Mouse (Mus musculus) kidney, adult 2 months (tissue): ENCODE data around the gene Adgrg6. TPM values are rescaled to one million over a fixed set of nuclear protein-coding genes. Genes with fewer than 3 reads are reported as not detected.
A peak's percentile ranks its signal among the peaks of the same experiment; 100 is the strongest.

Source experiments
- DNase-seq: peaks from one replicate; pipeline ENCODE4 v3.0.0; 2021
- H3K27ac ChIP-seq: fragments of 200-500 bp; 2 replicates; pipeline ENCODE4 v1.5.1; 2012; ENCODE audit warnings: low read depth, low read length, control low read depth, inconsistent platforms; ENCODE audit not compliant: insufficient read depth
- H3K27me3 ChIP-seq: fragments of 200-500 bp; replicated peaks from 2 replicates; pipeline ENCODE4 v1.6.1; 2012; ENCODE audit warnings: mild to moderate bottlenecking, moderate library complexity, low read length, inconsistent platforms; ENCODE audit not compliant: control insufficient read depth, insufficient read depth
- H3K36me3 ChIP-seq: fragments of 200-500 bp; 2 replicates; pipeline ENCODE4 v1.6.1; 2012; ENCODE audit warnings: mild to moderate bottlenecking, moderate library complexity, low read length, inconsistent platforms; ENCODE audit not compliant: control insufficient read depth, insufficient read depth
- H3K4me1 ChIP-seq: fragments of 200-500 bp; 2 replicates; pipeline ENCODE4 v1.6.1; 2011; ENCODE audit warnings: low read length; ENCODE audit not compliant: control insufficient read depth, insufficient read depth
- H3K4me3 ChIP-seq: fragments of 200-500 bp; 2 replicates; pipeline ENCODE4 v1.5.1; 2011; ENCODE audit warnings: mild to moderate bottlenecking, low read depth, low read length, control low read depth; ENCODE audit not compliant: insufficient read depth
- CTCF ChIP-seq: fragments of 200-500 bp; conservative IDR thresholded peaks from 2 replicates; pipeline ENCODE4 v1.5.1; 2011; ENCODE audit warnings: low read depth, mild to moderate bottlenecking, control low read depth, low read length, moderate library complexity, mixed read lengths; ENCODE audit not compliant: insufficient read depth, insufficient read length
- POLR2A ChIP-seq: fragments of 200-500 bp; IDR thresholded peaks from one replicate; pipeline ENCODE4 v1.6.1; 2011; ENCODE audit warnings: low read depth, low read length, control low read depth
- WGBS: fragments of 180-500 bp; shearing (Covaris S2); methylation state at CpG from one replicate; pipeline ENCODE4 v1.1.7; 2018; 5-methylcytosine and 5-hydroxymethylcytosine counted together
- polyA plus RNA-seq: library from polyadenylated mRNA; depleted of rRNA; stranded (reverse); fragments of >200 nt; gene quantifications from 2 replicates; pipeline ENCODE4 v1.2.3, GENCODE M21; 2012

Adgrg6 gene
- polyA plus RNA-seq, 1 experiment = 1.9 TPM

GRCm38 (mm10) chr10:14468623-14469022 is 76.8 kb downstream of the Adgrg6 start:
- H3K27me3 ChIP-seq = no peaks in the 10 kb centered on the region
- H3K27ac ChIP-seq = no peak overlapping the region
- 92% methylated on average over 10 of the region's 10 CpGs for WGBS
- TF ChIP-seq POLR2A = no peak
- TF ChIP-seq CTCF = no peak
- DNase-seq = no peak
- no peak overlapping the region for H3K4me3 ChIP-seq
- H3K4me1 ChIP-seq = no peaks in the 10 kb centered on the region
- H3K36me3 ChIP-seq = no peaks in the 10 kb centered on the region

GRCm38 (mm10) chr10:14463796-14464511 is 81.5 kb downstream of the Adgrg6 start:
- Histone ChIP-seq H3K36me3 (no peaks in the 10 kb centered on the region), H3K4me1 (no peaks in the 10 kb centered on the region), H3K4me3 (no peak overlapping the region), H3K27ac (0 out of 2 replicates have a peak overlapping the region, but pooled peaks have one; percentile 16), H3K27me3 (no peaks in the 10 kb centered on the region)
- no peak for TF ChIP-seq POLR2A
- no peak for TF ChIP-seq CTCF
- WGBS = 20% methylated on average over 4 of the region's 4 CpGs
- peak; percentile 85 for DNase-seq

- no peaks in the 10 kb centered on the region for H3K4me1 ChIP-seq
- H3K4me3 ChIP-seq = no peak overlapping the region
- H3K27ac ChIP-seq = no peak overlapping the region
- no peak for DNase-seq
- TF ChIP-seq CTCF (no peak), POLR2A (no peak)
- no peaks in the 10 kb centered on the region for H3K27me3 ChIP-seq
- 87% methylated on average over 4 of the region's 4 CpGs for WGBS
- H3K36me3 ChIP-seq = no peaks in the 10 kb centered on the region
Measured at GRCm38 (mm10) chr10:14460933-14461514, 84.4 kb downstream of the Adgrg6 start.

- H3K4me3 ChIP-seq = no peak overlapping the region
- DNase-seq = no peak
- no peaks in the 10 kb centered on the region for H3K4me1 ChIP-seq
- no peaks in the 10 kb centered on the region for H3K36me3 ChIP-seq
- 82% methylated on average over 5 of the region's 5 CpGs for WGBS
- TF ChIP-seq CTCF (no peak), POLR2A (no peak)
- no peak overlapping the region for H3K27ac ChIP-seq
- no peaks in the 10 kb centered on the region for H3K27me3 ChIP-seq
Measured at GRCm38 (mm10) chr10:14460252-14460932, 85.1 kb downstream of the Adgrg6 start.

- H3K27ac ChIP-seq = no peak overlapping the region
- TF ChIP-seq CTCF (no peak), POLR2A (no peak)
- 87% methylated on average over 7 of the region's 7 CpGs for WGBS
Measured at GRCm38 (mm10) chr10:14459819-14460218, 85.6 kb downstream of the Adgrg6 start.

GRCm38 (mm10) chr10:14459330-14459729 is 86.1 kb downstream of the Adgrg6 start:
- no peak overlapping the region for H3K27ac ChIP-seq
- H3K27me3 ChIP-seq = no peaks in the 10 kb centered on the region
- WGBS = 95% methylated on average over 10 of the region's 10 CpGs
- no peak overlapping the region for H3K4me3 ChIP-seq
- no peaks in the 10 kb centered on the region for H3K4me1 ChIP-seq
- no peaks in the 10 kb centered on the region for H3K36me3 ChIP-seq
- no peak for TF ChIP-seq CTCF
- no peak for TF ChIP-seq POLR2A
- DNase-seq = no peak

More at GRCm38 (mm10) chr10:14459819-14460218, 85.6 kb downstream of the Adgrg6 start:
- Histone ChIP-seq H3K36me3 (no peaks in the 10 kb centered on the region), H3K4me1 (no peaks in the 10 kb centered on the region), H3K4me3 (no peak overlapping the region), H3K27me3 (no peaks in the 10 kb centered on the region)
- DNase-seq = no peak

- no peak for TF ChIP-seq POLR2A
- no peak for TF ChIP-seq CTCF
- Histone ChIP-seq H3K27ac (no peak overlapping the region), H3K36me3 (no peaks in the 10 kb centered on the region), H3K4me3 (no peak overlapping the region), H3K4me1 (no peaks in the 10 kb centered on the region), H3K27me3 (no peaks in the 10 kb centered on the region)
- 50% methylated on average over 4 of the region's 4 CpGs for WGBS
- DNase-seq = no peak
Measured at GRCm38 (mm10) chr10:14454481-14454880, 91.0 kb downstream of the Adgrg6 start.
